Mouse (Mus musculus) heart, embryonic 14.5 days (tissue): ENCODE data around the gene Ptpn11. TPM values are rescaled to one million over a fixed set of nuclear protein-coding genes. Genes with fewer than 3 reads are reported as not detected.

Source experiments
- ATAC-seq: fragments of 200-750 bp; cut with Nextera tagmentation; 2 replicates; pipeline ENCODE4 v1.8.0; 2017; ENCODE audit warnings: low read depth, moderate TSS enrichment; ENCODE audit not compliant: insufficient number of reproducible peaks, insufficient read depth, low FRiP score
- H3K27ac ChIP-seq, 2 experiments: fragments of 200-500 bp in 1 of 2; fragments of 300-500 bp in 1 of 2; sonication (generic) in 1 of 2; replicated peaks in 1 of 2; 2 replicates each; pipeline ENCODE4 v1.5.1; 2012 to 2014; ENCODE audit warnings: low read depth in 2 of 2, low read length in 2 of 2, control low read depth in 1 of 2, mild to moderate bottlenecking in 1 of 2, mixed read lengths in 1 of 2; ENCODE audit not compliant: control insufficient read depth in 1 of 2, insufficient read depth in 1 of 2
- H3K27me3 ChIP-seq: fragments of 300-500 bp; sonication (generic); 2 replicates; pipeline ENCODE4 v1.6.1; 2014; ENCODE audit warnings: mild to moderate bottlenecking, low read length, control low read depth; ENCODE audit not compliant: control insufficient read depth, insufficient read depth
- H3K36me3 ChIP-seq: fragments of 300-500 bp; sonication (generic); 2 replicates; pipeline ENCODE4 v1.6.1; 2014; ENCODE audit warnings: mild to moderate bottlenecking, control low read depth, low read length, mixed read lengths; ENCODE audit not compliant: control insufficient read depth, insufficient read depth
- H3K4me1 ChIP-seq, 2 experiments: fragments of 200-500 bp in 1 of 2; fragments of 300-500 bp in 1 of 2; sonication (generic) in 1 of 2; 2 replicates each; pipeline ENCODE4 v1.6.1; 2012 to 2014; ENCODE audit warnings: low read length in 2 of 2, control low read depth in 1 of 2, mixed read lengths in 1 of 2; ENCODE audit not compliant: control insufficient read depth in 2 of 2, insufficient read depth in 2 of 2
- H3K4me2 ChIP-seq: fragments of 300-500 bp; sonication (generic); 2 replicates; pipeline ENCODE4 v1.6.1; 2014; ENCODE audit warnings: mild to moderate bottlenecking, low read length
- H3K4me3 ChIP-seq, 2 experiments: fragments of 200-500 bp in 1 of 2; fragments of 300-500 bp in 1 of 2; sonication (generic) in 1 of 2; 2 replicates each; pipeline ENCODE4 v1.5.1; 2012 to 2014; ENCODE audit warnings: low read length in 2 of 2, mild to moderate bottlenecking in 2 of 2, control low read depth in 1 of 2, low read depth in 1 of 2, moderate library complexity in 1 of 2; ENCODE audit not compliant: control insufficient read depth in 1 of 2, insufficient read depth in 1 of 2
- H3K9ac ChIP-seq: fragments of 300-500 bp; sonication (generic); 2 replicates; pipeline ENCODE4 v1.6.1; 2014; ENCODE audit warnings: mild to moderate bottlenecking, low read length
- H3K9me3 ChIP-seq: fragments of 300-500 bp; sonication (generic); 2 replicates; pipeline ENCODE4 v1.6.1; 2016; ENCODE audit warnings: low read length, control low read depth; ENCODE audit not compliant: control insufficient read depth
- WGBS: fragments of 180-500 bp; shearing (Covaris S2); extraction: QIAGEN DNeasy Blood & Tissue Kit; methylation state at CpG from one replicate; pipeline ENCODE4 v1.1.7; 2014; 5-methylcytosine and 5-hydroxymethylcytosine counted together
- polyA plus RNA-seq: library from polyadenylated mRNA; unstranded; fragments of >200 nt; fragmentation: Nextera tagmentation; extraction: Ambion mirVana; gene quantifications from 2 replicates; pipeline ENCODE4 v1.2.1, GENCODE M21; 2014

Ptpn11 gene
- polyA plus RNA-seq = 22.5 and 25.6 TPM in 2 replicates

DNA sequence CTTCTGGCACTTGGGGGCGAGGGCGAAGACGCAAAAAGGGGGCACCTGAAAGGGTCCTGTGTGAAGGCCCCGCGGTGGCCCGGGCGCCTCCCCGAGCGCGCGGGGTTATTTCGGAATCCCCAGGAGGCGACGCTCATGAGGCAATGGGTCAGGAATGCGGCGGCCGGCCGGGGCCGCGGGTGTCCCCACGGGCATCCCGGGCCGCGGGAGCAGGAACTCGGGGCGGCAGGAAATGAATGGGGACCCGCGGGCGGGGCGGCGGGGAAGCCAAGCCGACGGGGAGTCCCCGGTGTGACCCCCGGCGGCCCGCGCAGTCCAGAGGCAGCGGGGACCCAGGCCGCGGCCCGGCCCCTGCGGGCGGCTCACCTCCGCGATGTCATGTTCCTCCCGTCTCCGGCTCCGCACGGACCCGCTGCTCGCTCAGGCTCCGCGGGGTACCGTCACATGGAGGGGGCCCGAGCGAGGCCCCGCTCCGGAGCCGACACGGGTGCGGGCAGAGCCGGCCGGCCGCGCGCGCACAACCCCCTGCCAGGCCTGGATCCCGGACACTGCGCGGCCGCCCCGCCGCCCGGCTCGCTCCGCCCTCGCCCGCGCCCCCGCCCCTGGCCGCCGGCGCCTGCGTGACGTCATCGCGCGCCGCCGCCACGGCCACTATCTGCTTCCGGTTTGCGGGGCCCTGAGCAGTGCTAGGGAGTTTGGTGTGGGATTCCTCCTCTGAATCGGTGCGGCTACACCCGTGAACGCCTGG, at the start of gene Ptpn11:
Ptpn11 (minus strand) TSS at position 562 of the 748 bp plus-strand sequence.
- Histone ChIP-seq H3K36me3 (no peaks in the 10 kb centered on the region), H3K4me2 (peak within 1 kb of the TSS; percentile 88), H3K4me1 (peaks cover 19 to 44% of the 10 kb centered on the region in 2 experiments), H3K9me3 (no peaks in the 10 kb centered on the region), H3K27me3 (no peaks in the 10 kb centered on the region), H3K9ac (peak within 1 kb of the TSS; percentile 97), H3K4me3 (peak within 1 kb of the TSS; percentile 89 to 96), H3K27ac (peak within 1 kb of the TSS; percentile 84 to 92)
- 1% methylated on average over 93 of the region's 98 CpGs for WGBS
- ATAC-seq = peak; percentile 90

- no peak overlapping the region for H3K4me3 ChIP-seq
- no peak overlapping the region for H3K27ac ChIP-seq
- H3K4me1 ChIP-seq = peaks cover 7 to 13% of the 10 kb centered on the region in 2 experiments
- ATAC-seq = no peak
- no peak overlapping the region for H3K9ac ChIP-seq
- no peaks in the 10 kb centered on the region for H3K27me3 ChIP-seq
- H3K4me2 ChIP-seq = no peak overlapping the region
- WGBS = 74% methylated on average over 5 of the region's 5 CpGs
- no peaks in the 10 kb centered on the region for H3K9me3 ChIP-seq
- no peaks in the 10 kb centered on the region for H3K36me3 ChIP-seq
Measured at GRCm38 (mm10) chr5:121239846-121240245, 48.6 kb upstream of the Ptpn11 start.

- Histone ChIP-seq H3K27me3 (no peaks in the 10 kb centered on the region), H3K4me3 (no peak overlapping the region), H3K27ac (no peak overlapping the region), H3K4me1 (peaks cover 7 to 19% of the 10 kb centered on the region in 2 experiments), H3K4me2 (no peak overlapping the region), H3K9ac (no peak overlapping the region), H3K9me3 (no peaks in the 10 kb centered on the region), H3K36me3 (no peaks in the 10 kb centered on the region)
- ATAC-seq = no peak
- 86% methylated on average over 2 of the region's 2 CpGs for WGBS
Measured at GRCm38 (mm10) chr5:121238208-121238607, 47.0 kb upstream of the Ptpn11 start.

DNA sequence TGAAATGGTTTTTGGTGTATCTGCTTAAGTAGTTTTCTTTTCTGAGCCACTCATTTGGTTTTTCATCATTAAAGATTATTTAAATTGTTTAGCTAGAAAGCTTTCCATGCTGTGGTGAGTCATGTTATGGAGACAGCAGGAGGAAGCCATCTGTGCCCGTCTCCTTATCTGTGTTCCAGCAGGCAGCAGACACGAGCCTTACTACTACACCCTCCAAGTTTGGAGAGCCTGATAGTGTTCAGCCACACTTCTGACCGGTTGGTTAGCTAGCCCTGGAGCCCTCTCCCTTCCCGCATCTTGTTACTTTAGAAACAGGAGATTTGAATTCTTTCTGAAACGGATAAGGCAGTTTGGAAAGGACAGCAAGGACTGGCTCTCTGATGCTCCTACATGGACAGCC, 45.0 kb upstream of the Ptpn11 start:
- peak overlapping the region; percentile 57 to 66 for H3K27ac ChIP-seq
- no peak overlapping the region for H3K4me3 ChIP-seq
- H3K27me3 ChIP-seq = no peaks in the 10 kb centered on the region
- H3K9ac ChIP-seq = peak overlapping the region; percentile 8; the same call in 1 of the 2 replicates
- peak overlapping the region; percentile 29 for H3K4me2 ChIP-seq
- WGBS = 13% methylated on average over 5 of the region's 5 CpGs
- peak; percentile 59; the same call in 1 of the 2 replicates for ATAC-seq
- no peaks in the 10 kb centered on the region for H3K36me3 ChIP-seq
- peaks cover 7 to 19% of the 10 kb centered on the region in 2 experiments for H3K4me1 ChIP-seq
- H3K9me3 ChIP-seq = no peaks in the 10 kb centered on the region

DNA sequence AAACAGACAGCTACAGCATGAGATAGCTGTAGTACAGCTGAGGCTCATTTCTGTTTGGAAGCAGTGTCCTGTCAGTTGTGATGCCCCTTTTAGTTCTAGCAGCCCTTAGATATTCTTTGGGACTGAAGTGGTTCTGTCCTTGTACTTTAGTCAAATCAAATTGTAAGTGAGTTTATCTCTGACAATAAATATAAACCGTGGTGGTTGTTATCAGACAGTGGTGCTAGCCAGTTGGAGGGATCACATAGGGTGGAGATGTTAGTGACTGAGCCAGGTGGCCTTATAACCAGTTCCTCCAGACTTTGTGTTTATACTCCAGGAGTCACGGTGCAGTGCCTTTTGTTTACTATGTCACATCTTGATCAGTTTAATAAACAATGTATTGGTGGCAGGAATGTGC, 42.5 kb upstream of the Ptpn11 start:
- H3K27me3 ChIP-seq = no peaks in the 10 kb centered on the region
- no peak overlapping the region for H3K27ac ChIP-seq
- ATAC-seq = no peak
- 61% methylated on average over 2 of the region's 2 CpGs for WGBS
- H3K36me3 ChIP-seq = no peaks in the 10 kb centered on the region
- no peak overlapping the region for H3K4me3 ChIP-seq
- no peaks in the 10 kb centered on the region for H3K9me3 ChIP-seq
- H3K9ac ChIP-seq = no peak overlapping the region
- H3K4me2 ChIP-seq = no peak overlapping the region
- peaks cover 5 to 15% of the 10 kb centered on the region in 2 experiments for H3K4me1 ChIP-seq

GRCm38 (mm10) chr5:121232789-121233188, 41.6 kb upstream of the Ptpn11 start:
- no peaks in the 10 kb centered on the region for H3K27me3 ChIP-seq
- H3K36me3 ChIP-seq = no peaks in the 10 kb centered on the region
- 100% methylated on average over 1 of the region's 1 CpGs for WGBS
- H3K9me3 ChIP-seq = no peaks in the 10 kb centered on the region
- no peak overlapping the region for H3K27ac ChIP-seq
- no peak overlapping the region for H3K4me2 ChIP-seq
- H3K4me3 ChIP-seq = no peak overlapping the region
- peaks cover 5 to 15% of the 10 kb centered on the region in 2 experiments for H3K4me1 ChIP-seq
- no peak for ATAC-seq
- no peak overlapping the region for H3K9ac ChIP-seq

GRCm38 (mm10) chr5:121230811-121231210, 39.6 kb upstream of the Ptpn11 start:
- no peak overlapping the region for H3K27ac ChIP-seq
- WGBS = 68% methylated on average over 9 of the region's 9 CpGs
- no peaks in the 10 kb centered on the region for H3K9me3 ChIP-seq
- H3K4me1 ChIP-seq = peaks cover 4 to 12% of the 10 kb centered on the region in 2 experiments
- H3K4me2 ChIP-seq = no peak overlapping the region
- H3K4me3 ChIP-seq = no peak overlapping the region
- no peaks in the 10 kb centered on the region for H3K36me3 ChIP-seq
- H3K27me3 ChIP-seq = no peaks in the 10 kb centered on the region
- H3K9ac ChIP-seq = no peak overlapping the region
- no peak for ATAC-seq
